Mouse (Mus musculus): ENCODE data around the gene Ly86. TPM values are rescaled to one million over a fixed set of nuclear protein-coding genes. Genes with fewer than 3 reads are reported as not detected.
A peak's percentile ranks its signal among the peaks of the same experiment; 100 is the strongest.

The Ly86 gene
- total RNA-seq, 2 experiments from 2014 or later, result 2.3 TPM

DNA sequence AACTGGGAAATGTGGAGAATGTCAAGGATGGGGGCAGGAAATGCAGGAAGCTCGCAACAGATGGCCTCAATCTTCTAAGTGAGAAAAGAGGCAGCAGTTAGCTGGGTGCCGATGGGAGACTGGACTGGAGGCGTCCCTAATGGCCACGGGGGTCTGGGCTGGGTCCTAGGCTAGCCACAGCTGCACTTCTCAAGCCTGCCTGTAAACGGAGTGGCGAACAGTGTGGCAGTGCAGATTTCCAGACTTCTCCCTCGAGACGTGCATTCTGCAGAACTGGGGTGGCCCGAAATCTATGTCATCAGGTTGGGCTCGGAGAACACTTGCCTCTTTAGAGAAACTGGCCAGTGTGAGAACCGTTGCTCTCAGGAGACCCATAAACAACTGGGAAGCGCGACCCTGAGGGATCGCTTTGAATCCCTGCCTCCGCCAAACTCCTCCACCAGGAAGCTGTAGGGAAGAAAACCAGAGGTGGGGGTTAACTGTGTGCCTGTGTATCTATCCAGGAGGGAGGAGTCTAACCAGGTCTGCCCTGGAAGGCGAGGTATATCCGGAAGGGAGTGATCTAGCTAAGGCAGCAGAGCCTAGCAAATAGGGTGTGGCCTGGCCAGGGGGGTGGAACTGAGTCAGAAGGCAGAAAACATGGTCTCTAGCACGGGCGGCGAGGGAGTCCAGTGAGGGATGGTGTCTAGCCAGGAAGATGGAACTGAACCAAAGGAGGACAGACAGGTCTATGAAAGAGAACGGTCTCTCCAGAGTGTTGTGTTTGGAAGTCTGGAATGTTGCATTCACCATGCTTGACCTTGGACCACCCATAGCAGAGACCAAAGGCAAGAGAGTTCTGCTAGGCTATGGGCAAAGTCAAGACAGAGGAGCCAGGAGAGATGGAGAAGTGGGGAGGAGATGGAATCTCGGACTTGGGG, 107.3 kb downstream of the Ly86 start:
- peak; percentile 63 to 68 for DNase-seq
- intact Hi-C loops (cut with DNase I), result loop anchor here (5.0 kb wide), 2 partner anchors 375 to 490 kb away; no protein-coding TSS in a partner anchor

- DNase-seq, result peak; percentile 91
- intact Hi-C loops (cut with DNase I), result loop anchor here (5.0 kb wide), 2 partner anchors 374 to 489 kb away; no protein-coding TSS in a partner anchor
Measured at GRCm38 (mm10) chr13:37453203-37453602, 108.2 kb downstream of the Ly86 start.

DNA sequence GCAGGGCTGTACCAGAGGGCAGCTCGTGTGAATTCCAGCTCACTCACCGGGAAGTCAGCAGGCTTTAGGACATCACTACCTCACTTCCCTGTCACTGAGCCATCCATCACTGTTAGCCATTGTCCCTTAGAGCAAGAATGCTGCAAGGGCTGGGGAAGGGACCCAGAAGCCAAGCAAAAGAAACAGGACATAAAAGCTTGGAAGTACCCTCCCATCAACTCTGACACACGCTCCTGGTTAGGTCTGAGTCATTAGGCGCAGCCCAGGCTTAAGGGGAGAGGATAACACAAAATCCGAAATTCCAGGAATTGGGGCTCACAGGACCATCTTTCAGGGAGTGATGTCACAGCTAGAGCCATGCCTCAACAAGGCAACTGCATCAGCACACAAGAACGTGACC, 109.3 kb downstream of the Ly86 start:
- intact Hi-C loops (cut with DNase I), result loop anchor here (5.0 kb wide), 2 partner anchors 373 to 488 kb away; no protein-coding TSS in a partner anchor
- no peak for DNase-seq

DNA sequence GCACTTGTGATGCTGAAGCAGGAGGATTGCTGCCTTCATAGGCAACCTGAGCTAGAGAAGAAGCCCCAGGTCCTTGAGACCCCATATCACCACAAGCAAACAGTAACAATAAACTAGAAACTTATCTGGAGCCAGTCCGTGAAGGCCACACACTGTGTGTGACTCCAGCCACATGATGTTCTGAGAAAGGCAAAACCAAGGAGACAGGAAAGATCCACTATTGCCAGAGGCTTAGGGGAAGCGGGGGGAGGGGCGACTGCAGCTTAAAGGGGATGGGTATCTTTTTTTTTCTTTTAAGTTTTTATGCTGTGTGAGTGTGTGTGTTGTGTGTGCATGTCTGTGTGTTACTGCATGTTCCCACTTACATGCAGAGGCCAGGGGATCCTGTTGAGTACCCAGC, 110.6 kb downstream of the Ly86 start:
- no peak for DNase-seq
- intact Hi-C loops (cut with DNase I), result no loop called here

DNA sequence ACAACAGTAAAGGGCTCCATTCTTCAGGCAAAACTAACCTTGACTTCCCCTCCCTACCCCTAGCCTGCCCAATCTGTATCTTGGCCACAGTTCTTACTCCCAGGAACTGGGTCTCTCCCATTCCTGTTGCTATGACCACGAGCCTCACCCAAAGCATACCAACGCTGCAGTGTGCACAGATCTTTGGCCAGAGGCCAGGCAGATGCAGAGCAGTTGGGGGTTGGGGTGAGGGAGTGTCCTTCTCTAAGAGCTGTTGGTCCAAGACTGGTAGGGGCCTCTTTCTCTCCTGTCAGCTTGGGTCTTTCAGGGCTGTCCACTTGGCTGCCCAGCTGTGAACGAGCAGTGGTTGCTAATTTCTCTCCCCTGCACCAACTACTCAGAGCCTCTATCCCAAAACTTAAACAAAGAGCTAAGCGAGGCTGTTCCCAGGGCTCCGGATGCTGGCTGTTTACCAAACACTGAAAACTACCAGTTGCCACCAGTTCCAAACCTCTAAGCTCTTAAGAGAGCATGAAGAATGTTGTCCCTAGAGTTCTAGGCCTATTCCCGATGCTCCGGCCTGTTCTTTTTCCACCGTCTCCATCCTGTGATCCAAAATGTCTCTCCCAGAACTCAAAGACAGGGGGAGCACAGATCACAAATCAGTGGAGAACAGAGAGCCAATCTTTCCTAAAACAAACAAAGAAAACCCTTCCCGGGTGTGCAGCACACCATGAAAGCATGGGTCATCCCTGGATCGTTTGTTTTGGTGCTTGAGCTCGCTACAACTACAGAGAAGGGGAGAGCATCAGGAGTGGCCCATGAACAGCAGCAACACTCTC, 112.2 kb downstream of the Ly86 start:
- intact Hi-C loops (cut with DNase I), result no loop called here
- DNase-seq, result peak; percentile 80 to 86

- intact Hi-C loops (cut with DNase I), result no loop called here
- no peak for DNase-seq
Measured at GRCm38 (mm10) chr13:37458557-37458956, 113.5 kb downstream of the Ly86 start.

DNA sequence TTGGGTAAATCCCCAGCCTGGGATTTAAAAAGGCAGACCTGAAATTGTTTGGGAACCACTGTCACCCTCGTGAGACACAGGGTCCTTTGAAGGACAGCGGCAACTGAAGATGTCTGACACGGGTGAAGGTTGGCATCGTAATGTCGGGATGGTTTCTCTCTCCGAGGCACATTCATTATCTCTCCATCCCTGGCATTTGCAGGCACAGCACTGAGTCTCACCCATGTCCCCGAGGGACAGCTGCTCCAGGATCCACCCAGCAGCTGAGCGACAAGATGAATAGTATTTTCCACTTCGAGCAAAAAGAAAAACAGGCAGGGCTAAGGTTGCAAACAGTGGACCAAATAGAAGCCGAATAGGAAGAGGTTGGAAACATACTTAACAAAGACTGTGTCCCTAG, 114.0 kb downstream of the Ly86 start:
- DNase-seq, result no peak
- intact Hi-C loops (cut with DNase I), result no loop called here

- intact Hi-C loops (cut with DNase I), result no loop called here
- peak; percentile 92 for DNase-seq
Measured at GRCm38 (mm10) chr13:37459957-37460930, 115.2 kb downstream of the Ly86 start.

- DNase-seq, result peak in 1 of 2 experiments; percentile 55
- intact Hi-C loops (cut with DNase I), result no loop called here
Measured at GRCm38 (mm10) chr13:37462049-37462702, 117.2 kb downstream of the Ly86 start.

DNA sequence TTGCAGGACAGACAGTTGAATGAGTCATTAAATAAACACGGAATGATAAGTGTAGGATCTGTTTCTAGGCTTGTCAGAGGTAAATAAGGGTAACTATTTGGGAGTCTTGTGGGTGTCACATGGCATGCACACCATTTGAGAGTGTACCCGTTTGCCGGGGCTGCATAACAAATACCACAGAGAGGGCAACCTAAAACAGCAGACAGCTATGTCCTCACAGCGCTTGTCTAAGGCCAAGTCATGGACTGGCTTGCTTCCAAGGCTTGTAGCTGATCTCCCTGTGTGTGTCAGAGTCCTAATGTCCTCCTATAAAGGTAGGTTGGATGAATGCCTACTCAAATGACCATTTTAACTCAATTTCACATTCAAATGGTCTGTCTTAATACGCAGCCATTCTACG, 120.7 kb downstream of the Ly86 start:
- DNase-seq, result no peak
- intact Hi-C loops (cut with DNase I), result loop anchor here (5.0 kb wide), 2 partner anchors 362 to 477 kb away; no protein-coding TSS in a partner anchor

DNA sequence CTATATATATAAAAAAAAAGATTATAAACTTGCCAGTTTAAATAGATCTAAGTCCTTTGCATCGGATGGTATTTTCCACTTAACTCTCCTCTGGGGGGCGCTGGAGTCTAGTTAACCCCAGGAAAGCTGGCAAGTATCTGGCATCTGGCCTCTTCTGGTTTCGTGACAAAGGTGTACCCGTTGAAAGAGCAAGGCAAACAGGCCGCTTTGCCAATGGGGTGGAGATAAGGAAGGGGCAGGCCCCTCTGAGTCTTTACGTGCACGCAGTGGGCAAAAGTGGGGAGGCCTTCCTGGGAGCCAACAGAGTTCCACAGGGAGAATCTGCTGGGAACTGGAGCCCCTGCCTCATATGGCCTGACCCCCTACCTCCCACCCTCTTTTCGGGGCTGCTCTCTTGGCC, 122.8 kb downstream of the Ly86 start:
- DNase-seq, result peak; percentile 76 to 84
- intact Hi-C loops (cut with DNase I), result loop anchor here (5.0 kb wide), 2 partner anchors 360 to 475 kb away; no protein-coding TSS in a partner anchor

Data from heart, postnatal 10 days (tissue).